Mouse (Mus musculus) gastrocnemius, postnatal 25 days (tissue): Measurements from ENCODE around the gene Gm20517. TPM values are rescaled to one million over a fixed set of nuclear protein-coding genes. Genes with fewer than 3 reads are reported as not detected.

Experiments used
- DNase-seq: peaks from one replicate; pipeline ENCODE4 v3.0.0; 2022
- long read RNA-seq, 2 experiments: library from polyadenylated mRNA; stranded (forward); transcript quantifications; one replicate each; pipeline ENCODE4 v2.0.0; 2021
- total RNA-seq, 2 experiments: library from RNA; stranded (reverse); gene quantifications; 1 replicate in 1 of 2; 2 replicates in 1 of 2; pipeline ENCODE4 v1.2.3; 2021

Gm20517 gene
- total RNA-seq: 1 to 10 TPM; 2.3 to 2.5 TPM
- long read RNA-seq, experiment 1, partial matches to known transcripts: 0 of 1 reads
- long read RNA-seq, experiment 1, other reads (novel, unspliced or antisense): 0 of 1 reads
- long read RNA-seq, experiment 2, partial matches to known transcripts: 1 of 5 reads
- long read RNA-seq, experiment 2, other reads (novel, unspliced or antisense): 2 of 5 reads

GRCm38 (mm10) chr17:47610849-47611660 is at the start of gene Gm20517, which contains the start of the genes Bysl and Med20:
Gm20517 (plus strand) TSS chr17:47611589.
Bysl (minus strand) TSS chr17:47611492.
Med20 (plus strand) TSS chr17:47611582.
- peak; percentile 94 for DNase-seq

- no peak for DNase-seq
Observed at GRCm38 (mm10) chr17:47562875-47563274, 48.5 kb upstream of the Gm20517 start.

- no peak for DNase-seq
Observed at GRCm38 (mm10) chr17:47564612-47565011, 46.8 kb upstream of the Gm20517 start.

GRCm38 (mm10) chr17:47566133-47566532 is 45.3 kb upstream of the Gm20517 start:
- no peak for DNase-seq

- no peak for DNase-seq
Observed at GRCm38 (mm10) chr17:47567271-47567670, 44.1 kb upstream of the Gm20517 start.

GRCm38 (mm10) chr17:47568389-47568788 is 43.0 kb upstream of the Gm20517 start:
- DNase-seq: no peak

- DNase-seq: no peak
Observed at GRCm38 (mm10) chr17:47568951-47569527, 42.4 kb upstream of the Gm20517 start.

- no peak for DNase-seq
Observed at GRCm38 (mm10) chr17:47571621-47572020, 39.8 kb upstream of the Gm20517 start.

GRCm38 (mm10) chr17:47572436-47572835 is 39.0 kb upstream of the Gm20517 start:
- no peak for DNase-seq

- no peak for DNase-seq
Observed at GRCm38 (mm10) chr17:47574028-47574427, 37.4 kb upstream of the Gm20517 start.

- no peak for DNase-seq
Observed at GRCm38 (mm10) chr17:47574830-47575229, 36.6 kb upstream of the Gm20517 start.

- DNase-seq: no peak
Observed at GRCm38 (mm10) chr17:47578655-47579054, 32.7 kb upstream of the Gm20517 start.

GRCm38 (mm10) chr17:47580962-47581361 is 30.4 kb upstream of the Gm20517 start:
- no peak for DNase-seq

GRCm38 (mm10) chr17:47588517-47588916 is 22.9 kb upstream of the Gm20517 start:
- no peak for DNase-seq

GRCm38 (mm10) chr17:47591073-47591472 is 20.3 kb upstream of the Gm20517 start:
- no peak for DNase-seq

GRCm38 (mm10) chr17:47593215-47593853 is 18.1 kb upstream of the Gm20517 start:
- DNase-seq: peak; percentile 91

- DNase-seq: no peak
Observed at GRCm38 (mm10) chr17:47593854-47594182, 17.6 kb upstream of the Gm20517 start.

- DNase-seq: peak; percentile 44
Observed at GRCm38 (mm10) chr17:47594183-47594968, 17.0 kb upstream of the Gm20517 start.

GRCm38 (mm10) chr17:47594969-47595247 is 16.5 kb upstream of the Gm20517 start:
- no peak for DNase-seq

GRCm38 (mm10) chr17:47595248-47596161 is 15.9 kb upstream of the Gm20517 start:
- peak; percentile 72 for DNase-seq
